In the genomic region with DNA sequence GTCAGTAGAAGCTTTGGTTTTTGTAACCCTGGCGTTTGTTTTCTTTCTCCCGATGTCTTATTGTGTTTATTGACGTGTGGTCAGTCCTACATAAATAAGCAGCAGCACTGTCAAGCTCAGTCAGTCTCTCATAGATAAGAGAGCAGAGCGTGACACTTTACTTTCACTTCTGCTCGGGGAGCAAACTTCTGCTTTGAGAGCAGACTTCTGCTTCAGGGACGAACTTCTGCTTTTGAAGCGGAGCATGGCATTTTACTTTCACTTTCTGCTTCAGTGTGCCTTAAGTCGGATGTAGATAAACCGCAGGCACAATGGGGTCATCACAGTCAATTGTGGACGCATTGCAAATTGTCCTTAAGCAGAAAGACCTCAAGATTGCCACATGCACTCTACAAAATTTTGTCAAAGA, we compare ENCODE assay signal across 9 mouse cellular contexts.
DNase-seq lines count a peak whose midpoint lies in the region; ATAC-seq and TF ChIP-seq lines count a peak whose summit lies in the region.
"Had no signal": no experiment of that assay in that cellular context is flagged by ENCODE, and none has a peak within 500 bp of the region (broad histone marks: within the 10 kb centered on the region; RNA-seq: fewer than 3 reads in every experiment).

No protein-coding gene starts in this region.

- no peaks in the 10 kb centered on the region for H3K4me1 ChIP-seq in lung, postnatal 0 days (ENCODE audit: insufficient read depth, low read depth, low read length)
- peaks cover 2% of the 10 kb centered on the region; the same call in 1 of the 2 replicates for H3K4me1 ChIP-seq in thymus, adult 2 months (replicated peaks; ENCODE audit: control insufficient read depth, insufficient read depth, low read length)
- no peaks in the 10 kb centered on the region for H3K4me1 ChIP-seq in kidney, embryonic 15.5 days
- H3K4me1 ChIP-seq: hindbrain, embryonic 15.5 days had no signal

- H3K27me3 ChIP-seq in lung, postnatal 0 days (replicated peaks; ENCODE audit: insufficient read depth, low read length) = no peaks in the 10 kb centered on the region
- no peaks in the 10 kb centered on the region for H3K27me3 ChIP-seq in thymus, adult 2 months (ENCODE audit: control insufficient read depth, insufficient read depth, low read length)
- H3K27me3 ChIP-seq in kidney, embryonic 15.5 days = no peaks in the 10 kb centered on the region
- H3K27me3 ChIP-seq: hindbrain, embryonic 15.5 days had no signal

- H3K9me3 ChIP-seq in lung, postnatal 0 days (ENCODE audit: low read length) = no peaks in the 10 kb centered on the region
- peaks cover 4% of the 10 kb centered on the region; the same call in 1 of the 2 replicates for H3K9me3 ChIP-seq in kidney, embryonic 15.5 days (replicated peaks)
- H3K9me3 ChIP-seq: hindbrain, embryonic 15.5 days had no signal

- H3K4me2 ChIP-seq in lung, postnatal 0 days (replicated peaks; ENCODE audit: low read depth, low read length) = 0 out of 2 replicates have a peak overlapping the region, but pooled peaks have one; percentile 6
- H3K4me2 ChIP-seq in kidney, embryonic 15.5 days = no peak overlapping the region
- H3K4me2 ChIP-seq: hindbrain, embryonic 15.5 days had no signal

- 65% methylated on average over 10 of the region's 10 CpGs for WGBS in lung, postnatal 0 days
- 7% methylated on average over 10 of the region's 10 CpGs for WGBS in thymus, adult 2 months
- 82% methylated on average over 10 of the region's 10 CpGs for WGBS in kidney, embryonic 15.5 days

- DNase-seq in kidney, postnatal 14 days = peak; percentile 13
- no peak for DNase-seq in kidney, adult 11 months
- DNase-seq in lung, postnatal 0 days (ENCODE audit: low spot score) = peak; percentile 30
- peak; percentile 43 for DNase-seq in thymus, adult 2 months
- DNase-seq in right cerebral cortex, postnatal 25 days = no peak
- no peak for DNase-seq in layer of hippocampus, postnatal 25 days (ENCODE audit: extremely low spot score in 1 of 2, low spot score in 1 of 2)

- ATAC-seq in common myeloid progenitor, adult 5-6 weeks (replicated peaks; ENCODE audit: low read depth, poor library complexity, severe bottlenecking) = peak; percentile 94
- ATAC-seq in lung, postnatal 0 days = no peak
- no peak for ATAC-seq in kidney, embryonic 15.5 days (replicated peaks; ENCODE audit: low FRiP score)

- no peak overlapping the region for H3K4me3 ChIP-seq in lung, postnatal 0 days (ENCODE audit: low read depth, low read length)
- H3K4me3 ChIP-seq in thymus, adult 2 months (ENCODE audit: control insufficient read depth, insufficient read depth, low read length) = peak overlapping the region; percentile 65
- no peak overlapping the region for H3K4me3 ChIP-seq in kidney, embryonic 15.5 days (replicated peaks)
- H3K4me3 ChIP-seq: hindbrain, embryonic 15.5 days had no signal

- H3K36me3 ChIP-seq in lung, postnatal 0 days (ENCODE audit: insufficient read depth, low read length) = no peaks in the 10 kb centered on the region
- no peaks in the 10 kb centered on the region for H3K36me3 ChIP-seq in thymus, adult 2 months (ENCODE audit: control insufficient read depth, insufficient read depth, low read length)
- H3K36me3 ChIP-seq in kidney, embryonic 15.5 days = no peaks in the 10 kb centered on the region
- H3K36me3 ChIP-seq: hindbrain, embryonic 15.5 days had no signal

- TF ChIP-seq POLR2A in thymus, adult 2 months (IDR thresholded peaks at IDR 0.05; ENCODE audit: control insufficient read depth, extremely low read depth, insufficient read depth, low read length, poor library complexity) = no peak

- no peak overlapping the region for H3K9ac ChIP-seq in lung, postnatal 0 days (replicated peaks; ENCODE audit: low read depth)
- H3K9ac ChIP-seq in kidney, embryonic 15.5 days = no peak overlapping the region
- H3K9ac ChIP-seq: hindbrain, embryonic 15.5 days had no signal

- TF ChIP-seq EP300 in lung, postnatal 0 days (IDR thresholded peaks at IDR 0.05) = no peak

- H3K27ac ChIP-seq in lung, postnatal 0 days (ENCODE audit: low read length) = no peak overlapping the region
- peak overlapping the region; percentile 84 for H3K27ac ChIP-seq in thymus, adult 2 months (ENCODE audit: control insufficient read depth, insufficient read depth, low read length)
- no peak overlapping the region for H3K27ac ChIP-seq in kidney, embryonic 15.5 days
- H3K27ac ChIP-seq: hindbrain, embryonic 15.5 days had no signal

- TF ChIP-seq CTCF in lung, postnatal 0 days (IDR thresholded peaks at IDR 0.05) = no peak
- no peak for TF ChIP-seq CTCF in thymus, adult 2 months (IDR thresholded peaks at IDR 0.05; ENCODE audit: borderline replicate concordance, control insufficient read depth, extremely low read depth, insufficient read depth, low read length, poor library complexity)

Comparison
In these comparisons a context has a peak if more than half of its experiments do, and no peak if none do; other contexts are left out.
1. DNase-seq: peak in kidney, postnatal 14 days (single experiment), lung, postnatal 0 days (single experiment) and thymus, adult 2 months (single experiment); none in kidney, adult 11 months (single experiment), right cerebral cortex, postnatal 25 days (single experiment) and layer of hippocampus, postnatal 25 days (0 of 2).